Mouse (Mus musculus): ENCODE data around the gene Ccdc121. TPM values are rescaled to one million over a fixed set of nuclear protein-coding genes. Genes with fewer than 3 reads are reported as not detected.

The Ccdc121 gene
- polyA plus RNA-seq (2011; ENCODE audit: insufficient read length, low read depth, missing spikeins), result not detected in 2 replicates

GRCm38 (mm10) chr1:181511307-181511706 is at the start of gene Ccdc121:
TSS of gene Ccdc121 (minus strand) at chr1:181511451.
- no peaks in the 10 kb centered on the region for H3K4me1 ChIP-seq (ENCODE audit: control insufficient read depth, insufficient read depth, low read length)
- TF ChIP-seq CTCF (IDR thresholded peaks at IDR 0.05; ENCODE audit: borderline replicate concordance, insufficient read depth, low read length) (peak; percentile 12; the same call in 1 of the 2 replicates), POLR2A (IDR thresholded peaks at IDR 0.05; ENCODE audit: low read depth, low read length) (no peak)
- no peak within 1 kb of the TSS for H3K27ac ChIP-seq (ENCODE audit: insufficient read depth, low read length)
- H3K4me3 ChIP-seq (ENCODE audit: insufficient read depth, low read length), result no peak within 1 kb of the TSS

GRCm38 (mm10) chr1:181560325-181560724 is 49.1 kb upstream of the Ccdc121 start:
- TF ChIP-seq POLR2A (IDR thresholded peaks at IDR 0.05; ENCODE audit: low read depth, low read length) (no peak), CTCF (IDR thresholded peaks at IDR 0.05; ENCODE audit: borderline replicate concordance, insufficient read depth, low read length) (no peak)
- Histone ChIP-seq H3K4me1 (ENCODE audit: control insufficient read depth, insufficient read depth, low read length) (no peaks in the 10 kb centered on the region), H3K4me3 (ENCODE audit: insufficient read depth, low read length) (no peak overlapping the region), H3K27ac (ENCODE audit: insufficient read depth, low read length) (no peak overlapping the region)

GRCm38 (mm10) chr1:181559655-181560054 is 48.4 kb upstream of the Ccdc121 start:
- Histone ChIP-seq H3K27ac (ENCODE audit: insufficient read depth, low read length) (no peak overlapping the region), H3K4me3 (ENCODE audit: insufficient read depth, low read length) (no peak overlapping the region), H3K4me1 (ENCODE audit: control insufficient read depth, insufficient read depth, low read length) (no peaks in the 10 kb centered on the region)
- no peak for TF ChIP-seq CTCF (IDR thresholded peaks at IDR 0.05; ENCODE audit: borderline replicate concordance, insufficient read depth, low read length)
- no peak for TF ChIP-seq POLR2A (IDR thresholded peaks at IDR 0.05; ENCODE audit: low read depth, low read length)

GRCm38 (mm10) chr1:181555475-181555874 is 44.2 kb upstream of the Ccdc121 start:
- peaks cover 18% of the 10 kb centered on the region for H3K4me1 ChIP-seq (ENCODE audit: control insufficient read depth, insufficient read depth, low read length)
- no peak for TF ChIP-seq CTCF (IDR thresholded peaks at IDR 0.05; ENCODE audit: borderline replicate concordance, insufficient read depth, low read length)
- no peak for TF ChIP-seq POLR2A (IDR thresholded peaks at IDR 0.05; ENCODE audit: low read depth, low read length)
- H3K27ac ChIP-seq (ENCODE audit: insufficient read depth, low read length), result no peak overlapping the region
- H3K4me3 ChIP-seq (ENCODE audit: insufficient read depth, low read length), result no peak overlapping the region

- TF ChIP-seq CTCF (IDR thresholded peaks at IDR 0.05; ENCODE audit: borderline replicate concordance, insufficient read depth, low read length) (no peak), POLR2A (IDR thresholded peaks at IDR 0.05; ENCODE audit: low read depth, low read length) (no peak)
- no peak overlapping the region for H3K4me3 ChIP-seq (ENCODE audit: insufficient read depth, low read length)
- H3K4me1 ChIP-seq (ENCODE audit: control insufficient read depth, insufficient read depth, low read length), result peaks cover 18% of the 10 kb centered on the region
- H3K27ac ChIP-seq (ENCODE audit: insufficient read depth, low read length), result no peak overlapping the region
Observed at GRCm38 (mm10) chr1:181552533-181553410, 41.5 kb upstream of the Ccdc121 start.

- no peak overlapping the region for H3K4me3 ChIP-seq (ENCODE audit: insufficient read depth, low read length)
- no peak for TF ChIP-seq CTCF (IDR thresholded peaks at IDR 0.05; ENCODE audit: borderline replicate concordance, insufficient read depth, low read length)
- TF ChIP-seq POLR2A (IDR thresholded peaks at IDR 0.05; ENCODE audit: low read depth, low read length), result no peak
- H3K4me1 ChIP-seq (ENCODE audit: control insufficient read depth, insufficient read depth, low read length), result peaks cover 18% of the 10 kb centered on the region
- H3K27ac ChIP-seq (ENCODE audit: insufficient read depth, low read length), result no peak overlapping the region
Observed at GRCm38 (mm10) chr1:181550826-181551225, 39.6 kb upstream of the Ccdc121 start.

- H3K4me1 ChIP-seq (ENCODE audit: control insufficient read depth, insufficient read depth, low read length), result peaks cover 18% of the 10 kb centered on the region
- no peak overlapping the region for H3K4me3 ChIP-seq (ENCODE audit: insufficient read depth, low read length)
- TF ChIP-seq CTCF (IDR thresholded peaks at IDR 0.05; ENCODE audit: borderline replicate concordance, insufficient read depth, low read length), result no peak
- no peak for TF ChIP-seq POLR2A (IDR thresholded peaks at IDR 0.05; ENCODE audit: low read depth, low read length)
- no peak overlapping the region for H3K27ac ChIP-seq (ENCODE audit: insufficient read depth, low read length)
Observed at GRCm38 (mm10) chr1:181549987-181550386, 38.7 kb upstream of the Ccdc121 start.

- Histone ChIP-seq H3K4me3 (ENCODE audit: insufficient read depth, low read length) (no peak overlapping the region), H3K4me1 (ENCODE audit: control insufficient read depth, insufficient read depth, low read length) (no peaks in the 10 kb centered on the region; the same call in 1 of the 2 replicates), H3K27ac (ENCODE audit: insufficient read depth, low read length) (no peak overlapping the region)
- 0 out of 2 replicates have a peak, but pooled peaks have one; percentile 20 for TF ChIP-seq CTCF (IDR thresholded peaks at IDR 0.05; ENCODE audit: borderline replicate concordance, insufficient read depth, low read length)
- no peak for TF ChIP-seq POLR2A (IDR thresholded peaks at IDR 0.05; ENCODE audit: low read depth, low read length)
Observed at GRCm38 (mm10) chr1:181545044-181545772, 34.0 kb upstream of the Ccdc121 start.

GRCm38 (mm10) chr1:181543711-181544383 is 32.6 kb upstream of the Ccdc121 start:
- TF ChIP-seq POLR2A (IDR thresholded peaks at IDR 0.05; ENCODE audit: low read depth, low read length), result no peak
- peak; percentile 30; the same call in 1 of the 2 replicates for TF ChIP-seq CTCF (IDR thresholded peaks at IDR 0.05; ENCODE audit: borderline replicate concordance, insufficient read depth, low read length)
- Histone ChIP-seq H3K4me3 (ENCODE audit: insufficient read depth, low read length) (no peak overlapping the region), H3K27ac (ENCODE audit: insufficient read depth, low read length) (no peak overlapping the region), H3K4me1 (ENCODE audit: control insufficient read depth, insufficient read depth, low read length) (no peaks in the 10 kb centered on the region; the same call in 1 of the 2 replicates)

Data from embryonic fibroblast, embryonic 13.5 days (primary cell).